Mouse (Mus musculus) left cerebral cortex, adult 18-20 months (tissue): ENCODE results near the gene Mus81. TPM values are rescaled to one million over a fixed set of nuclear protein-coding genes. Genes with fewer than 3 reads are reported as not detected.

Source experiments
- DNase-seq, 2 experiments: peaks; one replicate each; pipeline ENCODE4 v3.0.0; 2021 to 2022; ENCODE audit warnings: low spot score in 2 of 2, mixed read lengths in 1 of 2
- long read RNA-seq, 2 experiments: library from polyadenylated mRNA; stranded (forward); transcript quantifications; one replicate each; pipeline ENCODE4 v2.0.0; 2021
- total RNA-seq, 2 experiments: library from RNA; stranded (reverse); gene quantifications; 2 replicates each; pipeline ENCODE4 v1.2.3; 2021

The Mus81 gene
- total RNA-seq = 10 to 100 TPM; 28.0 to 33.9 TPM
- long read RNA-seq, experiment 1, transcript Mus81-202 (16 exons, 2,067 nt) = major isoform, 24 of 46 reads
- long read RNA-seq, experiment 1, partial matches to known transcripts = 4 of 46 reads
- long read RNA-seq, experiment 1, other reads (novel, unspliced or antisense) = 18 of 46 reads
- long read RNA-seq, experiment 2, transcript Mus81-202 (16 exons, 2,067 nt) = major isoform, 20 of 37 reads
- long read RNA-seq, experiment 2, partial matches to known transcripts = 3 of 37 reads
- long read RNA-seq, experiment 2, other reads (novel, unspliced or antisense) = 13 of 37 reads

GRCm38 (mm10) chr19:5487768-5488550 lies at the start of gene Mus81:
Gene Mus81 (minus strand): TSS chr19:5488402.
- peak; percentile 93 to 97 for DNase-seq

- no peak for DNase-seq
These were observed 44.3 kb upstream of the Mus81 start for GRCm38 (mm10) chr19:5532520-5532919.

GRCm38 (mm10) chr19:5530138-5530524 lies 41.9 kb upstream of the Mus81 start:
- DNase-seq = no peak

- peak; percentile 93 to 97 for DNase-seq
These were observed 41.3 kb upstream of the Mus81 start for GRCm38 (mm10) chr19:5529325-5530137.

- DNase-seq = no peak
These were observed 37.0 kb upstream of the Mus81 start for GRCm38 (mm10) chr19:5525204-5525603.

GRCm38 (mm10) chr19:5518721-5519120 lies 30.5 kb upstream of the Mus81 start:
- DNase-seq = no peak

GRCm38 (mm10) chr19:5516906-5517505 lies 28.8 kb upstream of the Mus81 start:
- DNase-seq = no peak

- DNase-seq = no peak
These were observed 27.9 kb upstream of the Mus81 start for GRCm38 (mm10) chr19:5515840-5516777.

GRCm38 (mm10) chr19:5513005-5513349 lies 24.8 kb upstream of the Mus81 start:
- no peak for DNase-seq

GRCm38 (mm10) chr19:5512091-5513004 lies 24.1 kb upstream of the Mus81 start:
- DNase-seq = no peak

- no peak for DNase-seq
These were observed 23.0 kb upstream of the Mus81 start for GRCm38 (mm10) chr19:5511074-5511632.

- peak; percentile 97 to 99 for DNase-seq
These were observed 22.1 kb upstream of the Mus81 start, which contains the start of gene Snx32 for GRCm38 (mm10) chr19:5510031-5511026. Gene Snx32 (minus strand): TSS chr19:5510538.

- DNase-seq = no peak
These were observed 15.5 kb upstream of the Mus81 start, which contains the start of gene 1700020D05Rik for GRCm38 (mm10) chr19:5503687-5504086. Gene 1700020D05Rik (minus strand): TSS chr19:5503787.

- DNase-seq = no peak
These were observed 12.2 kb upstream of the Mus81 start for GRCm38 (mm10) chr19:5500330-5500875.

- DNase-seq = no peak
These were observed 7.8 kb upstream of the Mus81 start for GRCm38 (mm10) chr19:5496052-5496370.

- DNase-seq = no peak
These were observed 7.3 kb upstream of the Mus81 start for GRCm38 (mm10) chr19:5495353-5496051.

GRCm38 (mm10) chr19:5494314-5494713 lies 6.1 kb upstream of the Mus81 start:
- DNase-seq = no peak
